Mouse (Mus musculus) liver, adult 2 months (tissue): ENCODE results near the gene Gm20388. TPM values are rescaled to one million over a fixed set of nuclear protein-coding genes. Genes with fewer than 3 reads are reported as not detected.
A peak's percentile ranks its signal among the peaks of the same experiment; 100 is the strongest.

Experiments
- DNase-seq: peaks from one replicate; pipeline ENCODE4 v3.0.0-alpha.2; 2011; ENCODE audit warnings: low read depth, low spot score; ENCODE audit errors: extremely low read depth
- H3K27ac ChIP-seq: fragments of 200-500 bp; replicated peaks from 2 replicates; pipeline ENCODE4 v1.5.1; 2012; ENCODE audit warnings: low read depth, mild to moderate bottlenecking, control low read depth, inconsistent platforms, low read length; ENCODE audit not compliant: insufficient read depth
- H3K27me3 ChIP-seq: fragments of 200-500 bp; 2 replicates; pipeline ENCODE4 v1.6.1; 2012; ENCODE audit warnings: mild to moderate bottlenecking, moderate library complexity, low read length, inconsistent platforms; ENCODE audit not compliant: control insufficient read depth, insufficient read depth
- H3K36me3 ChIP-seq: fragments of 200-500 bp; 2 replicates; pipeline ENCODE4 v1.6.1; 2012; ENCODE audit warnings: low read length, inconsistent platforms; ENCODE audit not compliant: control insufficient read depth, insufficient read depth
- H3K4me1 ChIP-seq: fragments of 200-500 bp; 2 replicates; pipeline ENCODE4 v1.6.1; 2011; ENCODE audit warnings: low read length; ENCODE audit not compliant: control insufficient read depth, insufficient read depth
- H3K4me3 ChIP-seq: fragments of 200-500 bp; 2 replicates; pipeline ENCODE4 v1.5.1; 2011; ENCODE audit warnings: low read depth, mild to moderate bottlenecking, control low read depth, low read length, moderate library complexity; ENCODE audit not compliant: insufficient read depth
- H3K79me2 ChIP-seq: fragments of 200-500 bp; 2 replicates; pipeline ENCODE4 v1.6.1; 2012; ENCODE audit warnings: inconsistent platforms, mild to moderate bottlenecking, low read length, moderate library complexity; ENCODE audit not compliant: control insufficient read depth, insufficient read depth
- H3K9ac ChIP-seq: fragments of 200-500 bp; 2 replicates; pipeline ENCODE4 v1.6.1; 2012; ENCODE audit warnings: low read depth, mild to moderate bottlenecking, control low read depth, inconsistent platforms, low read length
- CTCF ChIP-seq: fragments of 200-500 bp; IDR thresholded peaks from 2 replicates; pipeline ENCODE4 v1.5.1; 2011; ENCODE audit warnings: low read depth, low read length, control low read depth
- POLR2A ChIP-seq: fragments of 200-500 bp; IDR thresholded peaks from 2 replicates; pipeline ENCODE4 v1.6.1; 2011; ENCODE audit warnings: low read length, control low read depth; ENCODE audit not compliant: insufficient read depth; ENCODE audit errors: extremely low read depth
- WGBS: fragments of 180-500 bp; shearing (Covaris S2); methylation state at CpG from one replicate; pipeline ENCODE4 v1.1.7; 2018; 5-methylcytosine and 5-hydroxymethylcytosine counted together
- polyA plus RNA-seq: library from polyadenylated mRNA; depleted of rRNA; stranded (reverse); fragments of >200 nt; gene quantifications from 2 replicates; pipeline ENCODE4 v1.2.3, GENCODE M21; 2012
- total RNA-seq: library from RNA; depleted of rRNA; stranded (reverse); fragments of >200 nt; gene quantifications from 2 replicates; pipeline ENCODE4 v1.2.3, GENCODE M21; 2014

Gm20388 gene
- total and polyA plus RNA-seq, 2 experiments = 6.4 to 19.9 TPM

DNA sequence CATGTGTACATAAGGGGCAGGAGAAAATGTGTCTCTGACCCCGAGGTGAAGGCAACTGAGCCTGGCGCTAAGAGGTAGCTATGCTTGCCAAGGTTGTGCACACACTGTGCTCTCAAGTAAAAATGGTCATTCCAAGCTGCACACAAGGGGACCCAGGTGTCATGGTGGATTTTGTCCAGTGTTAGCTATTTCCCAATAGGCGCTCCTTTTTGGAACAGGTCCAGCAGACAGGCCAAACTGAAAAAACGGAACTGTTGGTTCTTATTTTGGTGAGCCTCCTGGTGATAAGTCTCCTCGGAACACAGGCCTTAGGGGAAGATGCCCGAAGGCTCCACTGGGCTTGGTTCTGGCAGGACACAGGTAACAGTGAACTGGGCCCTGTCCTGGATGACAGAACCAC is 2543.8 kb downstream of the Gm20388 start:
- Histone ChIP-seq H3K4me3 (no peak overlapping the region), H3K79me2 (no peaks in the 10 kb centered on the region), H3K27ac (no peak overlapping the region), H3K36me3 (no peaks in the 10 kb centered on the region), H3K27me3 (no peaks in the 10 kb centered on the region), H3K4me1 (no peaks in the 10 kb centered on the region), H3K9ac (no peak overlapping the region)
- 76% methylated on average over 6 of the region's 6 CpGs for WGBS
- no peak for TF ChIP-seq CTCF
- no peak for DNase-seq

- DNase-seq = no peak
- 89% methylated on average over 11 of the region's 11 CpGs for WGBS
- Histone ChIP-seq H3K79me2 (no peaks in the 10 kb centered on the region), H3K36me3 (no peaks in the 10 kb centered on the region), H3K27me3 (no peaks in the 10 kb centered on the region), H3K4me1 (peaks cover 9% of the 10 kb centered on the region), H3K27ac (no peak overlapping the region), H3K4me3 (no peak overlapping the region), H3K9ac (no peak overlapping the region)
- TF ChIP-seq POLR2A (no peak), CTCF (no peak)
These were observed 2546.5 kb downstream of the Gm20388 start for GRCm38 (mm10) chr8:122457171-122457570.

DNA sequence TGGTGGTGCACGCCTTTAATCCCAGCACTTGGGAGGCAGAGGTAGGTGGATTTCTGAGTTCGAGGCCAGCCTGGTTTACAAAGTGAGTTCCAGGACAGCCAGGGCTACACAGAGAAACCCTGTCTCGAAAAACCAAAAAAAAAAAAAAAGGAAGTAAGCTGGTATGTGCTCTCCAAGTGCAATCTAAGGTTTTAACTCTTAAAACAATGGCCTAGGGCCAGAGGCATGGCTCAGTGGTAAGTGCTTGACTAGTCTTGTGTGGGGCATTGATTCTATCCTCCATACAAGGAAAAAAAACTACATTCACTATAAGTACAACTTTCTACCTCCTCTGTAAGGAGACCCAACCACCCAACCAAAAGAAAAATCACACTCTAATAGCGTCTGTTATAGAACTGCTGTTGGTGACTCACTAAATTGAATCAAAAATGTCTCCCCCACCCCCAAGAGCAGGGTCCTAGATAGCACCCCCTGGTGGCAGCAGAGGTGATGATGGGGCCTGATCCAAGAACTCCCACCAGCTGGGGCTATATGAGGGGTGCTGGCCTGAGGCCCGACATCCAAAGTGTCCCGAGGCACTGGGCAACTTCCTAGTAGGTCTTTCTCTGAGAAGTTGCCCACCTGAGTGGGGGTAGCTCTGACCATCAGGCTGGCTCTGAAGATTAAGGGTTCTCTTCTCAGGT is 2548.7 kb downstream of the Gm20388 start:
- Histone ChIP-seq H3K27me3 (no peaks in the 10 kb centered on the region), H3K27ac (no peak overlapping the region), H3K4me3 (no peak overlapping the region), H3K4me1 (peaks cover 15% of the 10 kb centered on the region), H3K9ac (no peak overlapping the region), H3K79me2 (no peaks in the 10 kb centered on the region), H3K36me3 (no peaks in the 10 kb centered on the region)
- DNase-seq = no peak
- TF ChIP-seq POLR2A (no peak), CTCF (peak; percentile 36; the same call in 1 of the 2 replicates)
- 85% methylated on average over 6 of the region's 6 CpGs for WGBS

- Histone ChIP-seq H3K9ac (no peak overlapping the region; the same call in 1 of the 2 replicates), H3K79me2 (no peaks in the 10 kb centered on the region), H3K4me1 (peaks cover 15% of the 10 kb centered on the region), H3K36me3 (no peaks in the 10 kb centered on the region), H3K27ac (no peak overlapping the region), H3K4me3 (peak overlapping the region; percentile 27; the same call in 1 of the 2 replicates), H3K27me3 (no peaks in the 10 kb centered on the region)
- DNase-seq = no peak
- TF ChIP-seq POLR2A (no peak), CTCF (no peak)
- 47% methylated on average over 7 of the region's 7 CpGs for WGBS
These were observed 2549.3 kb downstream of the Gm20388 start for GRCm38 (mm10) chr8:122459990-122460389.

DNA sequence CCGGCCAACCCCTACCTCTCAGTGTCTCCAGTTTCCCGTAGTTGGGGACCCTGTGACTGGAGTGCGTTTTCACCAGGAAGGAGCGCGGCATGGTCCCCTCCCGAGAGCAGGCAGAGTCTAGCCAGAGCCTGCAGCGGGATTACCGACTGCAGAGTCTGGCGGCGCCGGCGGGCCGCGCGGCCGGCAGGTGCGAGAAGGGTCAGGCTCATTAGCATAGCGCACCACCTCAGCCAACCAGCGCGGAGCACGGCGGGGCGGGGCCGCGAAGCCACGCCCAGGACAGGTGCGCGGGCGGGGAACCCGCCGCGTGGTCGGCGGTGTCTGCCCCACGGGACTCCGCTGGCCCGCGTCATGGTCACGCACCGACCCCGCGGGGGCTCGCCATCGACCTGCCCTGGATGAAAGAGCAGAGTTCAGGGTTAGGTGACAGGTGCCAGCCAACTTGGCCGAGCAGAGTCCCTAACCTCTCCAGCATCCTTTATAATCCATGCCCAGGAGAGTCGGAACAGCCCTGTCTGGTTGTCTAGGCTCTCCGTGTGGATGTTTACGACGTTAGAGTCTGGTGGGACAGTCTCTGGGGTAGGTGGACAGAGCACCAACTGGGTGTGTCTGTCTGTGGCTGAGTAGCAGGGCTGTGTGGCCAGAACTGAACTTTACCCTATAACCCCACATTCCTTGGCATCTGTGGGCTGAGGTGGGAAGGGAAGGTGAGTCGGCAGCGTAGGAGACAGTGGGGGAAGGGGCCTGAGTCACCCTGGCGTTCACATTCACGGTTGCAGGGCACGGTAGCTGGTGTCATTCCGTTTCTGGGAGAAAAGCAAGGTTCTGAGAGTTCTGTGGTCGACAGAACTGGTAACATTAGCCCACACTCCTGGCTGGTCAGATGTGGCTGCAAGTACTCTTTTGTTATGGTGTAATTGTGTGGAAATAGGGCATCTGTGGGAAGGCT is 2550.2 kb downstream of the Gm20388 start, which contains the start of gene Snai3:
Snai3 (minus strand) TSS at position 210 of the 949 bp plus-strand sequence.
- no peak for TF ChIP-seq CTCF
- 0 out of 2 replicates have a peak, but pooled peaks have one; percentile 18 for TF ChIP-seq POLR2A
- Histone ChIP-seq H3K27ac (peak within 1 kb of the TSS; percentile 36), H3K4me1 (peaks cover 17% of the 10 kb centered on the region), H3K27me3 (no peaks in the 10 kb centered on the region), H3K79me2 (no peaks in the 10 kb centered on the region), H3K9ac (peak within 1 kb of the TSS; percentile 19; the same call in 1 of the 2 replicates), H3K4me3 (peak within 1 kb of the TSS; percentile 27; the same call in 1 of the 2 replicates), H3K36me3 (no peaks in the 10 kb centered on the region)
- peak; percentile 68 for DNase-seq
- 3% methylated on average over 56 of the region's 56 CpGs for WGBS
